Mouse (Mus musculus): ENCODE measurements at regions not wholly inside any gene's neighbourhood (a gene's known extent, or its start where the extent isn't known, plus 50 kb on each side); places are given as distances from the start of the nearest gene placed in this dataset.

GRCm38 (mm10) chr11:39794183-39794652 lies 900.8 kb downstream of the Mat2b start:
- H3K9ac ChIP-seq (ENCODE audit: low read length) = peak overlapping the region; percentile 41
- peak; percentile 62 for DNase-seq (ENCODE audit: low spot score)
- ATAC-seq (ENCODE audit: insufficient read depth, low FRiP score, low TSS enrichment) = peak; percentile 90
- WGBS = under 1% methylated on average over 14 of the region's 14 CpGs
- H3K36me3 ChIP-seq (ENCODE audit: control insufficient read depth, insufficient read depth, low read length) = no peaks in the 10 kb centered on the region
- no peaks in the 10 kb centered on the region for H3K4me1 ChIP-seq (ENCODE audit: control insufficient read depth, insufficient read depth, low read length)
- peak overlapping the region; percentile 25 for H3K4me3 ChIP-seq (ENCODE audit: low read depth, low read length)
- no peak overlapping the region for H3K27ac ChIP-seq (ENCODE audit: low read depth, low read length)
- peak overlapping the region; percentile 47 for H3K4me2 ChIP-seq (ENCODE audit: low read depth)
- H3K27me3 ChIP-seq (ENCODE audit: control insufficient read depth, insufficient read depth, low read length) = no peaks in the 10 kb centered on the region
- no peaks in the 10 kb centered on the region for H3K9me3 ChIP-seq (ENCODE audit: control insufficient read depth, low read length)

GRCm38 (mm10) chr11:39792112-39792511 lies 902.9 kb downstream of the Mat2b start:
- H3K4me2 ChIP-seq (ENCODE audit: low read depth) = no peak overlapping the region
- H3K27ac ChIP-seq (ENCODE audit: low read depth, low read length) = no peak overlapping the region
- WGBS = 83% methylated on average over 2 of the region's 2 CpGs
- H3K9me3 ChIP-seq (ENCODE audit: control insufficient read depth, low read length) = no peaks in the 10 kb centered on the region
- H3K9ac ChIP-seq (ENCODE audit: low read length) = no peak overlapping the region
- no peak for DNase-seq (ENCODE audit: low spot score)
- H3K4me1 ChIP-seq (ENCODE audit: control insufficient read depth, insufficient read depth, low read length) = no peaks in the 10 kb centered on the region
- ATAC-seq (ENCODE audit: insufficient read depth, low FRiP score, low TSS enrichment) = no peak
- H3K4me3 ChIP-seq (ENCODE audit: low read depth, low read length) = no peak overlapping the region
- H3K36me3 ChIP-seq (ENCODE audit: control insufficient read depth, insufficient read depth, low read length) = no peaks in the 10 kb centered on the region
- no peaks in the 10 kb centered on the region for H3K27me3 ChIP-seq (ENCODE audit: control insufficient read depth, insufficient read depth, low read length)
